Mouse (Mus musculus) right cerebral cortex, postnatal 36 days (tissue): ENCODE measurements at regions not wholly inside any gene's neighbourhood (a gene's known extent, or its start where the extent isn't known, plus 50 kb on each side); places are given as distances from the start of the nearest gene placed in this dataset.

Experiments used
- DNase-seq, 2 experiments: peaks; one replicate each; pipeline ENCODE4 v3.0.0; 2022; ENCODE audit warnings: low spot score in 2 of 2, mixed read lengths in 1 of 2

GRCm38 (mm10) chr6:117416461-117416860, 248.1 kb downstream of the Cxcl12 start:
- no peak for DNase-seq

- DNase-seq: no peak
Measured at GRCm38 (mm10) chr6:117422846-117423573, 254.7 kb downstream of the Cxcl12 start.

GRCm38 (mm10) chr6:117426363-117426762, 258.0 kb downstream of the Cxcl12 start:
- DNase-seq: no peak

GRCm38 (mm10) chr6:117427351-117428142, 259.2 kb downstream of the Cxcl12 start:
- no peak for DNase-seq

GRCm38 (mm10) chr6:117428441-117428840, 260.1 kb downstream of the Cxcl12 start:
- DNase-seq: no peak

- DNase-seq: peak; percentile 60 to 75
Measured at GRCm38 (mm10) chr6:117430876-117431781, 262.8 kb downstream of the Cxcl12 start.

- no peak for DNase-seq
Measured at GRCm38 (mm10) chr6:117436851-117437250, 268.5 kb downstream of the Cxcl12 start.

- no peak for DNase-seq
Measured at GRCm38 (mm10) chr6:117437411-117438101, 269.2 kb downstream of the Cxcl12 start.

GRCm38 (mm10) chr6:117448652-117449051, 280.3 kb downstream of the Cxcl12 start:
- DNase-seq: no peak

GRCm38 (mm10) chr6:117451001-117451400, 282.7 kb downstream of the Cxcl12 start:
- no peak for DNase-seq

- DNase-seq: no peak
Measured at GRCm38 (mm10) chr6:117460193-117460592, 291.9 kb downstream of the Cxcl12 start.

GRCm38 (mm10) chr6:117465165-117465564, 296.8 kb downstream of the Cxcl12 start:
- no peak for DNase-seq

GRCm38 (mm10) chr6:117465606-117466174, 297.4 kb downstream of the Cxcl12 start:
- DNase-seq: no peak

GRCm38 (mm10) chr6:117479376-117479775, 311.0 kb downstream of the Cxcl12 start:
- DNase-seq: no peak

- no peak for DNase-seq
Measured at GRCm38 (mm10) chr6:117480396-117480795, 312.1 kb downstream of the Cxcl12 start.

GRCm38 (mm10) chr6:117489161-117489560, 320.8 kb downstream of the Cxcl12 start:
- DNase-seq: no peak

GRCm38 (mm10) chr6:117489761-117490396, 321.5 kb downstream of the Cxcl12 start:
- no peak for DNase-seq

- DNase-seq: no peak
Measured at GRCm38 (mm10) chr6:117494971-117495370, 326.6 kb downstream of the Cxcl12 start.

- no peak for DNase-seq
Measured at GRCm38 (mm10) chr6:117497337-117497736, 329.0 kb downstream of the Cxcl12 start.

- DNase-seq: no peak
Measured at GRCm38 (mm10) chr6:117497904-117498303, 329.6 kb downstream of the Cxcl12 start.
